Mouse (Mus musculus): ENCODE measurements around the gene Chchd3.

- TF ChIP-seq TCF12 (IDR thresholded peaks at IDR 0.05; ENCODE audit: insufficient read depth, poor library complexity, severe bottlenecking), result no peak
- no peak for TF ChIP-seq POLR2A (IDR thresholded peaks at IDR 0.05; ENCODE audit: insufficient read length, low read depth)
- TF ChIP-seq POLR2AphosphoS2 (IDR thresholded peaks at IDR 0.05; ENCODE audit: insufficient read length, low read depth), result no peak
- no peak for TF ChIP-seq USF1 (IDR thresholded peaks at IDR 0.05; ENCODE audit: low read depth)
- no peak for TF ChIP-seq SRF (IDR thresholded peaks at IDR 0.05; ENCODE audit: control insufficient read depth, insufficient read length, low read depth)
Measured at GRCm38 (mm10) chr6:32878586-32878985, 181.5 kb downstream of the Chchd3 start.
